Mouse (Mus musculus) midbrain, embryonic 10.5 days (tissue): ENCODE measurements around the gene Rad17. TPM values are rescaled to one million over a fixed set of nuclear protein-coding genes. Genes with fewer than 3 reads are reported as not detected.

ENCODE experiments used
- DNase-seq: peaks from one replicate; pipeline ENCODE4 v3.0.0-alpha.2; 2017; ENCODE audit warnings: low spot score
- H3K27ac ChIP-seq: fragments of 300-500 bp; sonication (generic); replicated peaks from 2 replicates; pipeline ENCODE4 v1.5.1; 2016; ENCODE audit warnings: mild to moderate bottlenecking
- H3K27me3 ChIP-seq: fragments of 300-500 bp; sonication (generic); 2 replicates; pipeline ENCODE4 v1.6.1; 2016; ENCODE audit warnings: low read depth, mild to moderate bottlenecking; ENCODE audit not compliant: poor library complexity, severe bottlenecking
- H3K36me3 ChIP-seq: fragments of 300-500 bp; sonication (generic); 2 replicates; pipeline ENCODE4 v1.6.1; 2016; ENCODE audit warnings: mild to moderate bottlenecking, moderate library complexity
- H3K4me1 ChIP-seq: fragments of 300-500 bp; sonication (generic); 2 replicates; pipeline ENCODE4 v1.6.1; 2016
- H3K4me3 ChIP-seq: fragments of 300-500 bp; sonication (generic); 2 replicates; pipeline ENCODE4 v1.5.1; 2016; ENCODE audit warnings: mild to moderate bottlenecking, moderate library complexity
- H3K9me3 ChIP-seq: fragments of 300-500 bp; sonication (generic); replicated peaks from 2 replicates; pipeline ENCODE4 v1.6.1; 2016; ENCODE audit warnings: mild to moderate bottlenecking
- WGBS: fragments of 180-500 bp; shearing (Covaris S2); methylation state at CpG from one replicate; pipeline ENCODE4 v1.1.7; 2016; 5-methylcytosine and 5-hydroxymethylcytosine counted together
- polyA plus RNA-seq: library from polyadenylated mRNA; unstranded; fragments of >200 nt; fragmentation: Nextera tagmentation; extraction: Ambion mirVana; gene quantifications from 2 replicates; pipeline ENCODE4 v1.2.1, GENCODE M21; 2016

Rad17 gene
- polyA plus RNA-seq, 1 experiment from 2014 or later: 21.7 TPM

- no peaks in the 10 kb centered on the region for H3K27me3 ChIP-seq
- no peak overlapping the region for H3K4me3 ChIP-seq
- no peak for DNase-seq
- no peaks in the 10 kb centered on the region for H3K36me3 ChIP-seq
- H3K4me1 ChIP-seq: peaks cover 8% of the 10 kb centered on the region
- H3K9me3 ChIP-seq: no peaks in the 10 kb centered on the region
- H3K27ac ChIP-seq: no peak overlapping the region
These were observed 70.9 kb downstream of the Rad17 start for GRCm38 (mm10) chr13:100579951-100580350.

- H3K27ac ChIP-seq: no peak overlapping the region
- no peaks in the 10 kb centered on the region for H3K9me3 ChIP-seq
- DNase-seq: no peak
- WGBS: 70% methylated on average over 3 of the region's 3 CpGs
- H3K4me1 ChIP-seq: peaks cover 8% of the 10 kb centered on the region
- no peak overlapping the region for H3K4me3 ChIP-seq
- H3K36me3 ChIP-seq: no peaks in the 10 kb centered on the region
- no peaks in the 10 kb centered on the region for H3K27me3 ChIP-seq
These were observed 71.6 kb downstream of the Rad17 start for GRCm38 (mm10) chr13:100579220-100579619.

- WGBS: 83% methylated on average over 2 of the region's 2 CpGs
- H3K9me3 ChIP-seq: no peaks in the 10 kb centered on the region
These were observed 74.9 kb downstream of the Rad17 start for GRCm38 (mm10) chr13:100575950-100576349.

GRCm38 (mm10) chr13:100570713-100571112 is 80.1 kb downstream of the Rad17 start:
- DNase-seq: no peak
- Histone ChIP-seq H3K4me3 (no peak overlapping the region), H3K36me3 (no peaks in the 10 kb centered on the region), H3K27ac (no peak overlapping the region), H3K9me3 (no peaks in the 10 kb centered on the region), H3K4me1 (no peaks in the 10 kb centered on the region), H3K27me3 (no peaks in the 10 kb centered on the region)
- 89% methylated on average over 2 of the region's 2 CpGs for WGBS

More at GRCm38 (mm10) chr13:100575950-100576349, 74.9 kb downstream of the Rad17 start:
- H3K4me3 ChIP-seq: no peak overlapping the region
- H3K36me3 ChIP-seq: no peaks in the 10 kb centered on the region
- DNase-seq: no peak
- no peaks in the 10 kb centered on the region for H3K27me3 ChIP-seq
- H3K4me1 ChIP-seq: no peaks in the 10 kb centered on the region
- H3K27ac ChIP-seq: no peak overlapping the region

- H3K4me3 ChIP-seq: no peak overlapping the region
- 97% methylated on average over 1 of the region's 1 CpGs for WGBS
- H3K9me3 ChIP-seq: no peaks in the 10 kb centered on the region
- H3K4me1 ChIP-seq: no peaks in the 10 kb centered on the region
- H3K27me3 ChIP-seq: no peaks in the 10 kb centered on the region
- H3K27ac ChIP-seq: no peak overlapping the region
- no peak for DNase-seq
- H3K36me3 ChIP-seq: no peaks in the 10 kb centered on the region
These were observed 82.5 kb downstream of the Rad17 start for GRCm38 (mm10) chr13:100568359-100568758.

Other genes with a start within 250 kb of the Rad17 start
- gene Naip1, start 198.2 kb downstream of the Rad17 start, polyA plus RNA-seq: not detected in 2 replicates
- 90.4 and 90.5 TPM in 2 replicates for gene Gtf2h2, start 158.5 kb downstream of the Rad17 start, polyA plus RNA-seq
- gene Ocln, start 98.3 kb downstream of the Rad17 start, polyA plus RNA-seq: 1.2 and 1.5 TPM in 2 replicates
- 2.1 and 2.3 TPM in 2 replicates for gene Marveld2, start 34.1 kb downstream of the Rad17 start, polyA plus RNA-seq
- gene Ak6, start 72 bp downstream of the Rad17 start, polyA plus RNA-seq: 342 and 358 TPM in 2 replicates
- 20.6 and 22.1 TPM in 2 replicates for gene Taf9, start 528 bp upstream of the Rad17 start, polyA plus RNA-seq
- 2.7 TPM in 2 replicates for gene Ccdc125, start 18.7 kb upstream of the Rad17 start, polyA plus RNA-seq
- gene Cdk7, start 79.9 kb upstream of the Rad17 start, polyA plus RNA-seq: 81.7 and 97.3 TPM in 2 replicates
- 140 and 160 TPM in 2 replicates for gene Mrps36, start 93.6 kb upstream of the Rad17 start, polyA plus RNA-seq
- gene Cenph, start 124.8 kb upstream of the Rad17 start, polyA plus RNA-seq: 58.9 and 67.0 TPM in 2 replicates
- 451 and 479 TPM in 2 replicates for gene Ccnb1, start 135.5 kb upstream of the Rad17 start, polyA plus RNA-seq
- gene Slc30a5, start 182.4 kb upstream of the Rad17 start, polyA plus RNA-seq: 34.9 and 35.6 TPM in 2 replicates